Mouse (Mus musculus) forebrain, embryonic 16.5 days (tissue): ENCODE measurements at regions not wholly inside any gene's neighbourhood (a gene's known extent, or its start where the extent isn't known, plus 50 kb on each side); places are given as distances from the start of the nearest gene placed in this dataset.

Experiments used
- ATAC-seq: fragments of 200-750 bp; cut with Nextera tagmentation; 2 replicates; pipeline ENCODE4 v1.8.0; 2017; ENCODE audit warnings: mild to moderate bottlenecking, moderate library complexity
- H3K27ac ChIP-seq: fragments of 300-500 bp; sonication (generic); 2 replicates; pipeline ENCODE4 v1.5.1; 2014; ENCODE audit warnings: low read length, control low read depth
- H3K27me3 ChIP-seq: fragments of 300-500 bp; sonication (generic); replicated peaks from 2 replicates; pipeline ENCODE4 v1.6.1; 2014; ENCODE audit warnings: low read length; ENCODE audit not compliant: control insufficient read depth, insufficient read depth
- H3K36me3 ChIP-seq: fragments of 300-500 bp; sonication (generic); 2 replicates; pipeline ENCODE4 v1.6.1; 2014; ENCODE audit not compliant: control insufficient read depth, insufficient read depth
- H3K4me1 ChIP-seq: fragments of 300-500 bp; sonication (generic); replicated peaks from 2 replicates; pipeline ENCODE4 v1.6.1; 2014; ENCODE audit warnings: low read length; ENCODE audit not compliant: control insufficient read depth, insufficient read depth
- H3K4me2 ChIP-seq: fragments of 300-500 bp; sonication (generic); 2 replicates; pipeline ENCODE4 v1.6.1; 2014; ENCODE audit warnings: mild to moderate bottlenecking, low read length, control low read depth
- H3K4me3 ChIP-seq: fragments of 300-500 bp; sonication (generic); replicated peaks from 2 replicates; pipeline ENCODE4 v1.5.1; 2014; ENCODE audit warnings: mild to moderate bottlenecking, low read length, control low read depth
- H3K9ac ChIP-seq: fragments of 300-500 bp; sonication (generic); replicated peaks from 2 replicates; pipeline ENCODE4 v1.6.1; 2014; ENCODE audit warnings: low read depth, low read length, control low read depth
- H3K9me3 ChIP-seq: fragments of 300-500 bp; sonication (generic); 2 replicates; pipeline ENCODE4 v1.6.1; 2016; ENCODE audit warnings: low read length; ENCODE audit not compliant: control insufficient read depth
- WGBS: fragments of 180-500 bp; shearing (Covaris S2); extraction: QIAGEN DNeasy Blood & Tissue Kit; methylation state at CpG from one replicate; pipeline ENCODE4 v1.1.7; 2014; 5-methylcytosine and 5-hydroxymethylcytosine counted together

- no peak overlapping the region for H3K27ac ChIP-seq
- no peaks in the 10 kb centered on the region for H3K36me3 ChIP-seq
- H3K9ac ChIP-seq, result no peak overlapping the region
- no peaks in the 10 kb centered on the region; the same call in 1 of the 2 replicates for H3K4me1 ChIP-seq
- no peak overlapping the region for H3K4me2 ChIP-seq
- no peaks in the 10 kb centered on the region for H3K9me3 ChIP-seq
- no peak for ATAC-seq
- H3K4me3 ChIP-seq, result no peak overlapping the region
- 93% methylated on average over 2 of the region's 2 CpGs for WGBS
- no peaks in the 10 kb centered on the region for H3K27me3 ChIP-seq
Measured at GRCm38 (mm10) chr4:81173111-81173510, 262.7 kb downstream of the Lurap1l start.

- no peaks in the 10 kb centered on the region for H3K27me3 ChIP-seq
- 64% methylated on average over 11 of the region's 11 CpGs for WGBS
- no peaks in the 10 kb centered on the region for H3K36me3 ChIP-seq
- H3K27ac ChIP-seq, result no peak overlapping the region
- 0 out of 2 replicates have a peak, but pooled peaks cover 9% of the 10 kb centered on the region for H3K4me1 ChIP-seq
- H3K9me3 ChIP-seq, result no peaks in the 10 kb centered on the region
- H3K4me3 ChIP-seq, result no peak overlapping the region
- no peak overlapping the region for H3K9ac ChIP-seq
- no peak for ATAC-seq
- no peak overlapping the region for H3K4me2 ChIP-seq
Measured at GRCm38 (mm10) chr4:81177443-81178041, 265.1 kb downstream of the Mpdz start.

DNA sequence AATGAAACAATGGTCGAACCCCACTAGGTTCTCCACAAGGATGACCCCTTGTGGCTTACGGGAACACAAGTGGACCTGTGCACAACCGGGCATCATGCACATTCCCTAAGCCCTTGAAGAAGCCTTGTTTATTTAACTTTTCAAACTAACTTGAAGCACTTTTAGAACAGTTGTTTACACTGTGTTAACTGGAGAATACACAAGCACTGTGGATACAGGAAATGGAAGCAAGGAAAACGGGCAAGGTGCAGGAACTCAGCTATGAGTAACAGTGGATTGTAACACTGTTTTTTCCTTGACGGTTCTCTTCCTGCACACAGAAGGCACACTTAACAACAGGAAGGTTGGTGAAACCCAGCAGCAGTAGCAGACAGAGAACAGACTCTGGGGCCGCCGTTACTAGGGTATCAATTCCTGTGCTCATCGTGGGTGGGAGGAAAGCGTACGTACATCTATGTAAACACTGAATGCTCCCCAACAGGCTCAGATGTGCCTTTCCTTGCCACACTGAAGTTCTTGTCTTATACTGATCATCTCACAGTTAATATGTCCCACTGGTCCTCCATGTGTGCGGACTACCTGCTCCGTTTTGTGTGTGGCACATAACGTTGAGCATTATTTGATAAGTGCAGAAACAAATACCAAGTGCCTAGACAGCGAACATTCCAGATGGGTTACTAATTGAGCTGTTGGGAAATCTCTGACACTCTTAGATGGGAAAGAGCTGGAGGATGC, 264.4 kb downstream of the Mpdz start:
- no peaks in the 10 kb centered on the region for H3K27me3 ChIP-seq
- H3K4me3 ChIP-seq, result no peak overlapping the region
- H3K4me1 ChIP-seq, result 0 out of 2 replicates have a peak, but pooled peaks cover 9% of the 10 kb centered on the region
- H3K4me2 ChIP-seq, result no peak overlapping the region
- no peaks in the 10 kb centered on the region for H3K36me3 ChIP-seq
- no peak overlapping the region for H3K9ac ChIP-seq
- no peak overlapping the region for H3K27ac ChIP-seq
- H3K9me3 ChIP-seq, result no peaks in the 10 kb centered on the region
- peak; percentile 1; the same call in 1 of the 2 replicates for ATAC-seq
- WGBS, result 81% methylated on average over 14 of the region's 14 CpGs

- WGBS, result under 1% methylated on average over 12 of the region's 12 CpGs
Measured at GRCm38 (mm10) chr4:81178782-81179135, 263.9 kb downstream of the Mpdz start.

GRCm38 (mm10) chr4:81216123-81216522, 226.5 kb downstream of the Mpdz start:
- Histone ChIP-seq H3K27me3 (no peaks in the 10 kb centered on the region), H3K9me3 (no peaks in the 10 kb centered on the region), H3K4me2 (no peak overlapping the region), H3K9ac (no peak overlapping the region), H3K4me3 (no peak overlapping the region), H3K4me1 (peaks cover 5% of the 10 kb centered on the region), H3K36me3 (no peaks in the 10 kb centered on the region), H3K27ac (no peak overlapping the region)
- WGBS, result 82% methylated on average over 1 of the region's 1 CpGs
- no peak for ATAC-seq

More at GRCm38 (mm10) chr4:81178782-81179135, 263.9 kb downstream of the Mpdz start:
- no peaks in the 10 kb centered on the region for H3K9me3 ChIP-seq
- peak; percentile 99 for ATAC-seq
- H3K27ac ChIP-seq, result no peak overlapping the region; the same call in 1 of the 2 replicates
- H3K36me3 ChIP-seq, result no peaks in the 10 kb centered on the region
- H3K27me3 ChIP-seq, result no peaks in the 10 kb centered on the region
- H3K9ac ChIP-seq, result no peak overlapping the region
- 0 out of 2 replicates have a peak overlapping the region, but pooled peaks have one; percentile 8 for H3K4me2 ChIP-seq
- no peak overlapping the region for H3K4me3 ChIP-seq
- 0 out of 2 replicates have a peak, but pooled peaks cover 9% of the 10 kb centered on the region for H3K4me1 ChIP-seq

DNA sequence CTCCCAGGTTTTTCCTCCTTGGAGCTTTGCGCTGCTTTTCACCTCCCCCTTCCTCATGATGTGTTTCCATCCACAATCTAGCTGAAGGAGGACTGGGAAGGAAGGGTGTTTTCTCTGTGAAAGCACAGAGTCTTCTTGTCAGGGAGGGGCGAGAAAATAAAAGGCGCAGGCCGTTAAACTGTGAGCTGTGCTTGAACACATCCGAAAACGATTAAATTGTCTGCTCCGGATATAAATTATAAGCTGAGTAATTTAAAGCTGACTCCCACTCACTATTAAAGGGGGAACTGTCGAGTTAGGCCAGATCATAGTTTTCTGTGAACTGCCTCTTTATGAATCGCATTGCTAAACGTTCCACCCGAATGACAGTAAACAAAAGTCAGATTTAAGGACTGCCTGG, 224.6 kb downstream of the Mpdz start:
- Histone ChIP-seq H3K27ac (no peak overlapping the region), H3K4me3 (no peak overlapping the region), H3K4me1 (peaks cover 5% of the 10 kb centered on the region), H3K9ac (0 out of 2 replicates have a peak overlapping the region, but pooled peaks have one; percentile 9), H3K27me3 (no peaks in the 10 kb centered on the region), H3K9me3 (no peaks in the 10 kb centered on the region), H3K36me3 (no peaks in the 10 kb centered on the region), H3K4me2 (peak overlapping the region; percentile 13)
- peak; percentile 52 for ATAC-seq
- WGBS, result 14% methylated on average over 11 of the region's 11 CpGs

DNA sequence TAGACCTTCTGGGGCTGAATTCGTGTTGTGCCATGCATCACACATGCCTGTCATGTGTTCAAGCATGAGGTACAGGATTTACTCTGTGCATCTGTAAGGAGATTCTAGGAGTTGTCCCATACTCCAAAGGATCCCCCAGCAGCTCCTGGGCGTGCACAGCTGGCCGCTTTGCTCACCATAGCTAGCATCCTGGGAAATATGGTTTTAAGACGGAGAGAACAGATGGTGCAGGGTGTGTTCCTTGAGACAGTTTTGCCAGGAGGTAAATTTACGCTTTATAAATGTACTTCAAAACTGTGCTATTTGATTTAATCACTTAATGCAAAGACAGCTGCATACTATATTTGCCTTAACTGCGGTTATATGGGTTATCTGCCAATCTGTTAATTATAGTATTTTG, 220.6 kb downstream of the Mpdz start:
- no peak overlapping the region for H3K4me2 ChIP-seq
- WGBS, result 63% methylated on average over 6 of the region's 6 CpGs
- no peak for ATAC-seq
- H3K4me1 ChIP-seq, result peaks cover 5% of the 10 kb centered on the region
- H3K9ac ChIP-seq, result no peak overlapping the region
- H3K4me3 ChIP-seq, result no peak overlapping the region
- no peaks in the 10 kb centered on the region for H3K27me3 ChIP-seq
- no peaks in the 10 kb centered on the region for H3K36me3 ChIP-seq
- H3K9me3 ChIP-seq, result no peaks in the 10 kb centered on the region
- H3K27ac ChIP-seq, result no peak overlapping the region

DNA sequence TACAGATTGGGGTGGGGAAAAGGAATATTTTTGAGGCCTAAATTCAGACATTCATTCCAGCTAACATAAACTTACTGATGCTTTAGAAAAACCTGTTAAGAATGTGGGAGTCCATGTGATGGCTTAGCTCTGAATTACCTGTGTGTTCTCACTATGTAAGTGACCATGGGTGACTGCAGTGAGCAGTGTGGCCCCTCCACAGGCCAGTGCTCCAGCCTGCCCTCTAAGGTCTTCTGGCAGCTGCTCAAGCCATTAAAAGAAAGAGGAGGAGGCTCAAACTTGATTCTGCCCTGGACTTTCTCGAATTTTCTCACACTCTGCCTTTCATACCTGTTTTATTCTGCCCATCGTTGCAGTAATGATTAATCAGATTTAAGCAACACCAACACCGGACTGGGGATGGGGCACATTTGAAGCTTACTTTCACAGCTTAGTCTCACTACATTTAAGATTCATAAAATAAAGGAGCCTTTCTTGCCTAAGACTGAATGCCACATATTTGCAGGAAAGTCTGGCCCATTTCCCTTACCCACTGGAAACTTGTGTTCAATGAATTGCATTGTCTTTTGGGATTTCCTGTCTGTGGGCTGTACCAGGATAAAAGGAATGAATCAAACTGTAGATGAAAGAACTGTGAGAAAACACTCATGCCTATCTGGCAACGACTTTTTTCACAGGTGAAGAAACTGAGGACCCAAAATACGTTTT, 220.0 kb downstream of the Mpdz start:
- H3K27me3 ChIP-seq, result no peaks in the 10 kb centered on the region
- no peak overlapping the region for H3K4me3 ChIP-seq
- H3K9me3 ChIP-seq, result no peaks in the 10 kb centered on the region
- 49% methylated on average over 5 of the region's 5 CpGs for WGBS
- peaks cover 5% of the 10 kb centered on the region for H3K4me1 ChIP-seq
- H3K36me3 ChIP-seq, result no peaks in the 10 kb centered on the region
- H3K9ac ChIP-seq, result no peak overlapping the region
- no peak overlapping the region for H3K4me2 ChIP-seq
- no peak overlapping the region for H3K27ac ChIP-seq
- ATAC-seq, result no peak
